Mouse (Mus musculus) lung, postnatal 0 days (tissue): Measurements from ENCODE around the gene Cmtm4. TPM values are rescaled to one million over a fixed set of nuclear protein-coding genes. Genes with fewer than 3 reads are reported as not detected.
A peak's percentile ranks its signal among the peaks of the same experiment; 100 is the strongest.

Experiments
- ATAC-seq: fragments of 200-750 bp; cut with Nextera tagmentation; 2 replicates; pipeline ENCODE4 v1.8.0; 2017; ENCODE audit warnings: moderate library complexity
- DNase-seq: peaks from one replicate; pipeline ENCODE4 v3.0.0-alpha.2; 2016; ENCODE audit warnings: low spot score
- H3K27ac ChIP-seq: fragments of 300-500 bp; sonication (generic); 2 replicates; pipeline ENCODE4 v1.5.1; 2014; ENCODE audit warnings: antibody characterized with exemption, mild to moderate bottlenecking, low read length, mixed read lengths
- H3K27me3 ChIP-seq: fragments of 300-500 bp; sonication (generic); replicated peaks from 2 replicates; pipeline ENCODE4 v1.6.1; 2014; ENCODE audit warnings: low read length, mixed read lengths; ENCODE audit not compliant: insufficient read depth
- H3K36me3 ChIP-seq: fragments of 300-500 bp; sonication (generic); 2 replicates; pipeline ENCODE4 v1.6.1; 2014; ENCODE audit warnings: low read length, mixed read lengths; ENCODE audit not compliant: insufficient read depth
- H3K4me1 ChIP-seq: fragments of 300-500 bp; sonication (generic); 2 replicates; pipeline ENCODE4 v1.6.1; 2014; ENCODE audit warnings: antibody characterized with exemption, low read depth, low read length, mixed read lengths; ENCODE audit not compliant: insufficient read depth
- H3K4me2 ChIP-seq: fragments of 300-500 bp; sonication (generic); replicated peaks from 2 replicates; pipeline ENCODE4 v1.6.1; 2014; ENCODE audit warnings: low read depth, mild to moderate bottlenecking, low read length, moderate library complexity, mixed read lengths
- H3K4me3 ChIP-seq: fragments of 300-500 bp; sonication (generic); 2 replicates; pipeline ENCODE4 v1.5.1; 2014; ENCODE audit warnings: low read depth, low read length
- H3K9ac ChIP-seq: fragments of 300-500 bp; sonication (generic); replicated peaks from 2 replicates; pipeline ENCODE4 v1.6.1; 2014; ENCODE audit warnings: low read depth, mild to moderate bottlenecking
- H3K9me3 ChIP-seq: fragments of 300-500 bp; sonication (generic); 2 replicates; pipeline ENCODE4 v1.6.1; 2016; ENCODE audit warnings: low read length, mixed read lengths
- CTCF ChIP-seq: IDR thresholded peaks from 2 replicates; pipeline ENCODE4 v1.5.1; 2016; ENCODE audit warnings: antibody characterized with exemption, mild to moderate bottlenecking
- EP300 ChIP-seq: IDR thresholded peaks from 2 replicates; pipeline ENCODE4 v1.6.1; 2016; ENCODE audit warnings: antibody characterized with exemption, mild to moderate bottlenecking, control low read depth
- WGBS: fragments of 180-500 bp; shearing (Covaris S2); extraction: QIAGEN DNeasy Blood & Tissue Kit; methylation state at CpG from one replicate; pipeline ENCODE4 v1.1.7; 2014; 5-methylcytosine and 5-hydroxymethylcytosine counted together
- polyA plus RNA-seq: library from polyadenylated mRNA; unstranded; fragments of >200 nt; fragmentation: Nextera tagmentation; extraction: Ambion mirVana; gene quantifications from 2 replicates; pipeline ENCODE4 v1.2.1, GENCODE M21; 2015

The Cmtm4 gene
- polyA plus RNA-seq, 1 experiment from 2014 or later = 3.5 TPM

DNA sequence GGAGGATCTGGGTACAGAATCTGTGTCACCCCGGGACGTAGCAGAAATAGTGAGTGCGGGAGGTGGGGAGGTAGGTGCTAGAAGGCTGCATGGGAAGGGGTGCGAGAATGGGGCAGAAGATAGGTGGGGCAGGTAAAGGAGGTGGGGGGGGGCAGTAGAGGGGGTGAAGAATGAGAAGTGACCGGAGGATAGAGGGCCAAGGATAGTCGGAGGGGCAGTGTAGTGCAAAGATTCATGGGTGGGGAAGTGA lies 55.7 kb downstream of the Cmtm4 start:
- 2% methylated on average over 6 of the region's 6 CpGs for WGBS
- H3K27ac ChIP-seq = peak overlapping the region; percentile 90
- H3K4me2 ChIP-seq = peak overlapping the region; percentile 70
- peak overlapping the region; percentile 55 for H3K4me3 ChIP-seq
- no peaks in the 10 kb centered on the region for H3K36me3 ChIP-seq
- no peak overlapping the region for H3K9ac ChIP-seq
- no peaks in the 10 kb centered on the region for H3K9me3 ChIP-seq
- DNase-seq (no peak), ATAC-seq (no peak)
- no peaks in the 10 kb centered on the region for H3K27me3 ChIP-seq
- 0 out of 2 replicates have a peak, but pooled peaks cover 2% of the 10 kb centered on the region for H3K4me1 ChIP-seq
- TF ChIP-seq EP300 (no peak), CTCF (no peak)

DNA sequence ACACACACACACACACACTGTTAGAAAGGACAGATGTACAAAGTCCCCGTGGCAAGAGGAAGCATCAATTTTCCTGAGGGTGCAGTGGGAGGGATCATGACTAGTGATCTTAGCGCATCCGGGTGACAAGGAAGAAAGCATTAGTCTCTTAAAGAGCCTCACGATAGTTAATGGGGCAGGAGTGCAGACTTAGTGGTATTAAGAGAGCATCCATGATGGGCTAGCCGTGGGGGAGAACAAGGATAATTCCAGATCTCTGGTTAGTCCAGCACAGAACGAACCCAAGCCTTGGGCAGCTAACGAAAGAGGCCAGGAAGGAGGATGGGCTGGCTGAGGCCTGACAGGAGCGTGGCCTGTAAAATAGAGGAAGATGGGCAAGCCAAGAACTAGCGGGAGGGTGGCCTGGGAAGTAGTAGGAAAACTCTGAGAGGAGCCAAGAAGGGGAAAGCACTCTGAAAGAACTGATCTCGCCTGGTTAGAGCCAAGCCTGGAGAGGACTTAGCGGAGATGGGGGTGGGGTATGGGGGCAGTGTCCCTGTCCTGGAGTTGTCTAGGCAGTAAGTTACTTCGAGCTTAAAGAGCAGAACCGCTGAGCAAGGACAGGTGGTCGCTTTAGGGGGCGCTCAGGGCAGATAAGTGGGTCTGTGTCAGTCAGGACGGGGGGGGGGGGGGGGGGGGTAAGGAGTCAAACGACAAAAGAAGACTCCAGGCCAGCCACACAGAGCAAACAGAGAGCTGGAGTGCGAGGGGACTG lies 56.2 kb downstream of the Cmtm4 start, which contains the start of gene Cmtm3:
Gene Cmtm3, plus strand, starts transcription at position 182 of the 754 bp plus-strand sequence.
- Histone ChIP-seq H3K27me3 (no peaks in the 10 kb centered on the region), H3K36me3 (no peaks in the 10 kb centered on the region), H3K4me2 (peak within 1 kb of the TSS; percentile 70), H3K4me3 (peak within 1 kb of the TSS; percentile 55), H3K4me1 (0 out of 2 replicates have a peak, but pooled peaks cover 2% of the 10 kb centered on the region), H3K27ac (peak within 1 kb of the TSS; percentile 90), H3K9me3 (no peaks in the 10 kb centered on the region), H3K9ac (no peak within 1 kb of the TSS)
- peak; percentile 50 for DNase-seq
- 15% methylated on average over 17 of the region's 18 CpGs for WGBS
- no peak for ATAC-seq
- TF ChIP-seq CTCF = no peak
- TF ChIP-seq EP300 = no peak

DNA sequence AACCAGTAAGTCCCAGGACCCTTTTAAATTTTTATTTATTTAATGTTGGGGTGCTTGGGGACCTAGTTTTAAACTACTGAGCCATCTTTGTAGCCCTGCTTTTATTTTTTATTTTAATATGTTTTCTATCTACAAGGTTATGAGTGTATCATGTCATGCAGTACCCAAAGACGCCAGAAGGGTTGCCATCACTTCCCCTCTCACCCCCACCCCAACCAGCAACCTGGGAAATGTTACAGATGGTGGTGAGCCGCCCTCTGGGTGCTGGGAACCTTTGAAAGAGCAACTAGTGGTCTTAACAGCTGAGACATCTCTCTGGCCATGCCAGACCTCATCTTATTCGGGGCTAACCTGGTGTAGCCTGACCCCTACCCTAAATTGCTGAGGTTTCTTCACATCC lies 57.7 kb downstream of the Cmtm4 start:
- no peak overlapping the region for H3K27ac ChIP-seq
- ATAC-seq (no peak), DNase-seq (no peak)
- no peak overlapping the region for H3K9ac ChIP-seq
- 0 out of 2 replicates have a peak, but pooled peaks cover 2% of the 10 kb centered on the region for H3K4me1 ChIP-seq
- 43% methylated on average over 3 of the region's 3 CpGs for WGBS
- no peak overlapping the region for H3K4me3 ChIP-seq
- no peaks in the 10 kb centered on the region for H3K27me3 ChIP-seq
- H3K36me3 ChIP-seq = no peaks in the 10 kb centered on the region
- H3K9me3 ChIP-seq = no peaks in the 10 kb centered on the region
- TF ChIP-seq CTCF = no peak; the same call in 1 of the 2 replicates
- no peak for TF ChIP-seq EP300
- no peak overlapping the region for H3K4me2 ChIP-seq

DNA sequence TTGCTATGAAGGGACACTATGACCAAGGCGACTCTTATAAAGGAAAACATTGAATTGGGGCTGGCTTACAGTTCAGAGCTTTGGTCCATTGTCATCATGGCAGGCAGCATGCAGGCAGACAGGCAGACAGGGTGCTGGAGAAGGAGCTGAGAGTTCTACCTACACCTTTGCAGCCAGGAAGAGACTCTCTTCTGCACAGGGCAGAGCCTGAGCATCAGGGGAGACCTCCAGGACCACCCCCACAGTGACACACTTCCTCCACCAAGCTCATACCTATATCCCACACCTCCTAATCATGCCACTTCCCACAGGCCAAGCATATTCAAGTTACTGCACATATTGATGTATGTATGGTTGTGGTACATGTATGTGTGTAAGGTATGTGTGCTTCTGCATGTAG lies 58.8 kb downstream of the Cmtm4 start:
- TF ChIP-seq EP300 (no peak), CTCF (no peak)
- Histone ChIP-seq H3K4me1 (0 out of 2 replicates have a peak, but pooled peaks cover 2% of the 10 kb centered on the region), H3K9me3 (no peaks in the 10 kb centered on the region), H3K27me3 (no peaks in the 10 kb centered on the region), H3K4me2 (no peak overlapping the region), H3K9ac (no peak overlapping the region), H3K36me3 (no peaks in the 10 kb centered on the region), H3K27ac (no peak overlapping the region), H3K4me3 (no peak overlapping the region)
- no peak for DNase-seq
- ATAC-seq = no peak
- 84% methylated on average over 1 of the region's 1 CpGs for WGBS

DNA sequence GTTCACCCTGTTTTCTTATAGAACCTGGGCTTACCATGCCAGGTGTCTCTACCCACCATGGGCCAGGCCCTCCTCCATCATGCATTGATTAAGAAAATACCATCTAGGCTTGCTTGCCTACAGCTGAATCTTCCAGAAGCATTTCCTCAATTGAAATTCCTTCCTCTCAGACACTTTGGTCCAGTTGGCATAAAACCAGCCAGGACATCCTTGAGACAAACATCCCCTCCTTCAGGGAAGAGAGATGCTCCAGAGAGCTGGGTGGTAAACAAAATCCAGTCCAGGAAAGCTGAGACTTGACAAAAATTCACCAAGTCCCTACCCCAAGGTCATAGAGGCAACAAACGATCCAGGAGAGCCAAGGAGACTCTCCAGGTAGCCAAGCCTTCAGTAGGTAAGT lies 61.4 kb downstream of the Cmtm4 start:
- no peak overlapping the region for H3K4me3 ChIP-seq
- no peaks in the 10 kb centered on the region for H3K4me1 ChIP-seq
- DNase-seq (no peak), ATAC-seq (peak; percentile 19; the same call in 1 of the 2 replicates)
- no peaks in the 10 kb centered on the region for H3K27me3 ChIP-seq
- no peak overlapping the region for H3K27ac ChIP-seq
- 48% methylated on average over 1 of the region's 1 CpGs for WGBS
- no peak overlapping the region for H3K9ac ChIP-seq
- H3K36me3 ChIP-seq = no peaks in the 10 kb centered on the region
- H3K9me3 ChIP-seq = no peaks in the 10 kb centered on the region
- TF ChIP-seq EP300 = peak; percentile 11; the same call in 1 of the 2 replicates
- TF ChIP-seq CTCF = no peak
- H3K4me2 ChIP-seq = no peak overlapping the region

DNA sequence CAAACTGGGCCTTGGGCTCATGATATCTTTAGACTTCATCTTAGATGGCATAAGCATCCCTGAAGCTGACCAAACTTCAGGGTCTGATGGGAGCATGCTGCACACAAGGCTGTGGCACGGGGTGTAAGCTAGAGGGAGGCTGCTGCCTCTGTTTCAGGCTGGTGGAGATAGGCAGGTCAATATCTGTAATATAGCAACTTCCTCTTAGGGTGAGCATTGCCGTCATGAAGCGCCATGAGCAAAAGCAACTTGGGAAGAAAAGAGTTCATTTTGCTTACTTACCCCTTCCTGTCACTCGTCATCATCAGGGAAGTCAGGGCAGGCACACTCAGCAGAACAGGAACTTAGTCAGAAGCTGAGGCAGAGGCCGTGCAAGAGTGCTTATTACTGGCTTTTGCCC lies 61.8 kb downstream of the Cmtm4 start:
- H3K27ac ChIP-seq = no peak overlapping the region
- WGBS = 46% methylated on average over 5 of the region's 5 CpGs
- no peak overlapping the region for H3K9ac ChIP-seq
- no peaks in the 10 kb centered on the region for H3K36me3 ChIP-seq
- H3K27me3 ChIP-seq = no peaks in the 10 kb centered on the region
- TF ChIP-seq EP300 (no peak), CTCF (no peak)
- H3K4me3 ChIP-seq = no peak overlapping the region
- no peak overlapping the region for H3K4me2 ChIP-seq
- H3K9me3 ChIP-seq = no peaks in the 10 kb centered on the region
- peak; percentile 48; the same call in 1 of the 2 replicates for ATAC-seq
- peak; percentile 17 for DNase-seq
- no peaks in the 10 kb centered on the region for H3K4me1 ChIP-seq
